Mouse (Mus musculus) lung, postnatal 0 days (tissue): ENCODE measurements at regions not wholly inside any gene's neighbourhood (a gene's known extent, or its start where the extent isn't known, plus 50 kb on each side); places are given as distances from the start of the nearest gene placed in this dataset.

Experiments
- ATAC-seq: fragments of 200-750 bp; cut with Nextera tagmentation; 2 replicates; pipeline ENCODE4 v1.8.0; 2017; ENCODE audit warnings: moderate library complexity
- DNase-seq: peaks from one replicate; pipeline ENCODE4 v3.0.0-alpha.2; 2016; ENCODE audit warnings: low spot score
- H3K27ac ChIP-seq: fragments of 300-500 bp; sonication (generic); 2 replicates; pipeline ENCODE4 v1.5.1; 2014; ENCODE audit warnings: antibody characterized with exemption, mild to moderate bottlenecking, low read length, mixed read lengths
- H3K27me3 ChIP-seq: fragments of 300-500 bp; sonication (generic); replicated peaks from 2 replicates; pipeline ENCODE4 v1.6.1; 2014; ENCODE audit warnings: low read length, mixed read lengths; ENCODE audit not compliant: insufficient read depth
- H3K36me3 ChIP-seq: fragments of 300-500 bp; sonication (generic); 2 replicates; pipeline ENCODE4 v1.6.1; 2014; ENCODE audit warnings: low read length, mixed read lengths; ENCODE audit not compliant: insufficient read depth
- H3K4me1 ChIP-seq: fragments of 300-500 bp; sonication (generic); 2 replicates; pipeline ENCODE4 v1.6.1; 2014; ENCODE audit warnings: antibody characterized with exemption, low read depth, low read length, mixed read lengths; ENCODE audit not compliant: insufficient read depth
- H3K4me2 ChIP-seq: fragments of 300-500 bp; sonication (generic); replicated peaks from 2 replicates; pipeline ENCODE4 v1.6.1; 2014; ENCODE audit warnings: low read depth, mild to moderate bottlenecking, low read length, moderate library complexity, mixed read lengths
- H3K4me3 ChIP-seq: fragments of 300-500 bp; sonication (generic); 2 replicates; pipeline ENCODE4 v1.5.1; 2014; ENCODE audit warnings: low read depth, low read length
- H3K9ac ChIP-seq: fragments of 300-500 bp; sonication (generic); replicated peaks from 2 replicates; pipeline ENCODE4 v1.6.1; 2014; ENCODE audit warnings: low read depth, mild to moderate bottlenecking
- H3K9me3 ChIP-seq: fragments of 300-500 bp; sonication (generic); 2 replicates; pipeline ENCODE4 v1.6.1; 2016; ENCODE audit warnings: low read length, mixed read lengths
- CTCF ChIP-seq: IDR thresholded peaks from 2 replicates; pipeline ENCODE4 v1.5.1; 2016; ENCODE audit warnings: antibody characterized with exemption, mild to moderate bottlenecking
- EP300 ChIP-seq: IDR thresholded peaks from 2 replicates; pipeline ENCODE4 v1.6.1; 2016; ENCODE audit warnings: antibody characterized with exemption, mild to moderate bottlenecking, control low read depth
- WGBS: fragments of 180-500 bp; shearing (Covaris S2); extraction: QIAGEN DNeasy Blood & Tissue Kit; methylation state at CpG from one replicate; pipeline ENCODE4 v1.1.7; 2014; 5-methylcytosine and 5-hydroxymethylcytosine counted together

GRCm38 (mm10) chr3:148413027-148413426 is 577.3 kb downstream of the Adgrl2 start:
- Histone ChIP-seq H3K27me3 (no peaks in the 10 kb centered on the region), H3K9ac (no peak overlapping the region), H3K36me3 (no peaks in the 10 kb centered on the region), H3K9me3 (no peaks in the 10 kb centered on the region), H3K4me1 (no peaks in the 10 kb centered on the region), H3K27ac (no peak overlapping the region), H3K4me3 (no peak overlapping the region), H3K4me2 (no peak overlapping the region)
- WGBS, result 51% methylated on average over 1 of the region's 1 CpGs
- no peak for TF ChIP-seq EP300
- no peak for TF ChIP-seq CTCF
- ATAC-seq (no peak), DNase-seq (no peak)

GRCm38 (mm10) chr3:148412191-148412590 is 578.2 kb downstream of the Adgrl2 start:
- WGBS, result 67% methylated on average over 1 of the region's 1 CpGs

GRCm38 (mm10) chr3:148398349-148398748 is 592.0 kb downstream of the Adgrl2 start:
- Histone ChIP-seq H3K4me2 (no peak overlapping the region), H3K9ac (no peak overlapping the region), H3K9me3 (no peaks in the 10 kb centered on the region), H3K4me3 (no peak overlapping the region), H3K36me3 (no peaks in the 10 kb centered on the region), H3K27ac (no peak overlapping the region), H3K4me1 (no peaks in the 10 kb centered on the region), H3K27me3 (no peaks in the 10 kb centered on the region)
- DNase-seq (no peak), ATAC-seq (no peak)
- 51% methylated on average over 7 of the region's 7 CpGs for WGBS
- TF ChIP-seq EP300, result no peak
- TF ChIP-seq CTCF, result no peak

More at GRCm38 (mm10) chr3:148412191-148412590, 578.2 kb downstream of the Adgrl2 start:
- Histone ChIP-seq H3K9me3 (no peaks in the 10 kb centered on the region), H3K27ac (no peak overlapping the region), H3K4me3 (no peak overlapping the region), H3K9ac (no peak overlapping the region), H3K4me2 (no peak overlapping the region), H3K27me3 (no peaks in the 10 kb centered on the region), H3K4me1 (no peaks in the 10 kb centered on the region), H3K36me3 (no peaks in the 10 kb centered on the region)
- no peak for DNase-seq
- TF ChIP-seq EP300, result no peak
- no peak for ATAC-seq

GRCm38 (mm10) chr3:148387550-148387949 is 602.8 kb downstream of the Adgrl2 start:
- no peaks in the 10 kb centered on the region for H3K9me3 ChIP-seq
- TF ChIP-seq EP300 (no peak), CTCF (no peak)
- WGBS, result 49% methylated on average over 6 of the region's 6 CpGs

GRCm38 (mm10) chr3:148385712-148386111 is 604.6 kb downstream of the Adgrl2 start:
- DNase-seq (no peak), ATAC-seq (no peak)
- H3K27ac ChIP-seq, result no peak overlapping the region
- H3K36me3 ChIP-seq, result no peaks in the 10 kb centered on the region
- H3K9me3 ChIP-seq, result no peaks in the 10 kb centered on the region
- H3K9ac ChIP-seq, result no peak overlapping the region
- no peaks in the 10 kb centered on the region for H3K4me1 ChIP-seq
- no peaks in the 10 kb centered on the region for H3K27me3 ChIP-seq
- TF ChIP-seq CTCF, result peak; percentile 30
- no peak for TF ChIP-seq EP300
- H3K4me2 ChIP-seq, result no peak overlapping the region
- no peak overlapping the region for H3K4me3 ChIP-seq
- WGBS, result 96% methylated on average over 7 of the region's 7 CpGs

More at GRCm38 (mm10) chr3:148387550-148387949, 602.8 kb downstream of the Adgrl2 start:
- Histone ChIP-seq H3K4me3 (no peak overlapping the region), H3K9ac (no peak overlapping the region), H3K27me3 (no peaks in the 10 kb centered on the region), H3K4me1 (no peaks in the 10 kb centered on the region), H3K27ac (no peak overlapping the region), H3K4me2 (no peak overlapping the region), H3K36me3 (no peaks in the 10 kb centered on the region)
- ATAC-seq (no peak), DNase-seq (no peak)

- no peak for TF ChIP-seq EP300
- TF ChIP-seq CTCF, result no peak
- ATAC-seq (no peak), DNase-seq (no peak)
- Histone ChIP-seq H3K4me3 (no peak overlapping the region), H3K9ac (no peak overlapping the region), H3K4me2 (no peak overlapping the region), H3K9me3 (no peaks in the 10 kb centered on the region), H3K27me3 (no peaks in the 10 kb centered on the region), H3K36me3 (no peaks in the 10 kb centered on the region), H3K27ac (no peak overlapping the region), H3K4me1 (no peaks in the 10 kb centered on the region)
- WGBS, result 96% methylated on average over 1 of the region's 1 CpGs
Measured at GRCm38 (mm10) chr3:148381057-148381456, 609.3 kb downstream of the Adgrl2 start.

- Histone ChIP-seq H3K36me3 (no peaks in the 10 kb centered on the region), H3K27me3 (no peaks in the 10 kb centered on the region), H3K4me3 (no peak overlapping the region), H3K4me2 (no peak overlapping the region), H3K9me3 (no peaks in the 10 kb centered on the region), H3K4me1 (no peaks in the 10 kb centered on the region), H3K27ac (no peak overlapping the region), H3K9ac (no peak overlapping the region)
- WGBS, result 81% methylated on average over 5 of the region's 5 CpGs
- ATAC-seq (no peak), DNase-seq (no peak)
- TF ChIP-seq EP300 (no peak), CTCF (no peak)
Measured at GRCm38 (mm10) chr3:148363331-148363730, 627.0 kb downstream of the Adgrl2 start.
